Comparison of ENCODE assay signal across 13 mouse cellular contexts in genomic region chr2:178692231-178692630, GRCm38 (mm10).
DNase-seq lines count a peak whose midpoint lies in the region; ATAC-seq and TF ChIP-seq lines count a peak whose summit lies in the region.
"Had no signal": no experiment of that assay in that cellular context is flagged by ENCODE, and none has a peak within 500 bp of the region (broad histone marks: within the 10 kb centered on the region; RNA-seq: fewer than 3 reads in every experiment).

No protein-coding gene starts in this region.

- TF ChIP-seq CTCF in hindbrain, postnatal 0 days (IDR thresholded peaks at IDR 0.05; ENCODE audit: low read depth), result peak; percentile 31; the same call in 1 of the 2 replicates

- no peaks in the 10 kb centered on the region for H3K27me3 ChIP-seq in hindbrain, postnatal 0 days (ENCODE audit: insufficient read depth, low read length)
- H3K27me3 ChIP-seq in hindbrain, embryonic 12.5 days, result no peaks in the 10 kb centered on the region
- H3K27me3 ChIP-seq in midbrain, embryonic 13.5 days, result no peaks in the 10 kb centered on the region
- H3K27me3 ChIP-seq in midbrain, embryonic 14.5 days (ENCODE audit: control insufficient read depth, insufficient read depth, low read length), result no peaks in the 10 kb centered on the region
- no peaks in the 10 kb centered on the region; the same call in 1 of the 2 replicates for H3K27me3 ChIP-seq in stomach, embryonic 15.5 days (replicated peaks)

- no peak overlapping the region for H3K4me3 ChIP-seq in hindbrain, postnatal 0 days (ENCODE audit: low read length)
- H3K4me3 ChIP-seq in hindbrain, embryonic 12.5 days, result no peak overlapping the region
- no peak overlapping the region for H3K4me3 ChIP-seq in midbrain, embryonic 13.5 days (replicated peaks)
- H3K4me3 ChIP-seq in midbrain, embryonic 14.5 days (replicated peaks; ENCODE audit: low read depth, low read length), result no peak overlapping the region
- no peak overlapping the region for H3K4me3 ChIP-seq in stomach, embryonic 15.5 days (replicated peaks)
- H3K4me3 ChIP-seq: embryonic facial prominence, embryonic 15.5 days; forebrain, embryonic 10.5 days; hindbrain, embryonic 13.5 days; left cerebral cortex, adult 2 months had no signal

- 83% methylated on average over 3 of the region's 3 CpGs for WGBS in hindbrain, postnatal 0 days
- 80% methylated on average over 3 of the region's 3 CpGs for WGBS in hindbrain, embryonic 12.5 days
- WGBS in midbrain, embryonic 13.5 days, result 77% methylated on average over 3 of the region's 3 CpGs
- WGBS in midbrain, embryonic 14.5 days, result 81% methylated on average over 3 of the region's 3 CpGs
- WGBS in stomach, embryonic 15.5 days, result 88% methylated on average over 3 of the region's 3 CpGs

- no peak for DNase-seq in hindbrain, postnatal 0 days (ENCODE audit: low spot score)
- DNase-seq in midbrain, embryonic 14.5 days, result no peak
- no peak for DNase-seq in right cerebral cortex, postnatal 4 days
- DNase-seq: cerebellum, adult 8-10 months had no signal

- ATAC-seq in hindbrain, postnatal 0 days, result peak; percentile 47; the same call in 1 of the 2 replicates
- no peak for ATAC-seq in hindbrain, embryonic 12.5 days (ENCODE audit: low FRiP score)
- ATAC-seq in midbrain, embryonic 13.5 days, result 0 out of 2 replicates have a peak, but pooled peaks have one; percentile 41
- ATAC-seq in midbrain, embryonic 14.5 days (ENCODE audit: low FRiP score, low TSS enrichment), result no peak
- peak; percentile 19 to 27; a peak in 2 of 4 replicates for ATAC-seq in hematopoietic stem cell, adult 5-6 weeks (replicated peaks in 1 of 2; ENCODE audit: insufficient read depth in 1 of 2, low FRiP score in 2 of 2, low TSS enrichment in 1 of 2, low read depth in 1 of 2, poor library complexity in 2 of 2, severe bottlenecking in 2 of 2)
- 0 out of 2 replicates have a peak, but pooled peaks have one; percentile 13 for ATAC-seq in stomach, embryonic 15.5 days (ENCODE audit: insufficient read depth, low FRiP score, low read depth)
- ATAC-seq: activated CD4-positive, CD25-positive, alpha-beta regulatory T cell, adult 4 months had no signal

- no peaks in the 10 kb centered on the region for H3K9me3 ChIP-seq in hindbrain, postnatal 0 days (ENCODE audit: low read length)
- no peaks in the 10 kb centered on the region for H3K9me3 ChIP-seq in hindbrain, embryonic 12.5 days (replicated peaks)
- H3K9me3 ChIP-seq in midbrain, embryonic 13.5 days, result no peaks in the 10 kb centered on the region
- no peaks in the 10 kb centered on the region for H3K9me3 ChIP-seq in midbrain, embryonic 14.5 days (ENCODE audit: control insufficient read depth, low read length)
- no peaks in the 10 kb centered on the region for H3K9me3 ChIP-seq in stomach, embryonic 15.5 days
- H3K9me3 ChIP-seq: embryonic facial prominence, embryonic 15.5 days; forebrain, embryonic 10.5 days; hindbrain, embryonic 13.5 days had no signal

- H3K4me1 ChIP-seq in hindbrain, postnatal 0 days (ENCODE audit: insufficient read depth, low read length), result no peaks in the 10 kb centered on the region
- H3K4me1 ChIP-seq in hindbrain, embryonic 12.5 days, result 0 out of 2 replicates have a peak, but pooled peaks cover 2% of the 10 kb centered on the region
- H3K4me1 ChIP-seq in midbrain, embryonic 13.5 days (replicated peaks), result no peaks in the 10 kb centered on the region; the same call in 1 of the 2 replicates
- H3K4me1 ChIP-seq in midbrain, embryonic 14.5 days (ENCODE audit: control insufficient read depth, insufficient read depth, low read length), result no peaks in the 10 kb centered on the region
- H3K4me1 ChIP-seq in stomach, embryonic 15.5 days, result peaks cover 11% of the 10 kb centered on the region; the same call in 1 of the 2 replicates
- H3K4me1 ChIP-seq: embryonic facial prominence, embryonic 15.5 days; hindbrain, embryonic 13.5 days had no signal

- no peak overlapping the region for H3K27ac ChIP-seq in hindbrain, postnatal 0 days
- H3K27ac ChIP-seq in hindbrain, embryonic 12.5 days, result no peak overlapping the region
- H3K27ac ChIP-seq in midbrain, embryonic 13.5 days, result no peak overlapping the region
- no peak overlapping the region for H3K27ac ChIP-seq in midbrain, embryonic 14.5 days (replicated peaks; ENCODE audit: low read depth, low read length)
- H3K27ac ChIP-seq in stomach, embryonic 15.5 days, result no peak overlapping the region
- H3K27ac ChIP-seq: embryonic facial prominence, embryonic 15.5 days; forebrain, embryonic 10.5 days; hindbrain, embryonic 13.5 days; left cerebral cortex, adult 2 months had no signal

- no peaks in the 10 kb centered on the region for H3K36me3 ChIP-seq in hindbrain, postnatal 0 days (ENCODE audit: insufficient read depth, low read length)
- H3K36me3 ChIP-seq in hindbrain, embryonic 12.5 days, result no peaks in the 10 kb centered on the region
- H3K36me3 ChIP-seq in midbrain, embryonic 13.5 days, result no peaks in the 10 kb centered on the region
- no peaks in the 10 kb centered on the region for H3K36me3 ChIP-seq in midbrain, embryonic 14.5 days (ENCODE audit: control insufficient read depth, insufficient read depth, low read length)
- no peaks in the 10 kb centered on the region for H3K36me3 ChIP-seq in stomach, embryonic 15.5 days
- H3K36me3 ChIP-seq: embryonic facial prominence, embryonic 15.5 days; forebrain, embryonic 10.5 days; hindbrain, embryonic 13.5 days had no signal

- no peak overlapping the region for H3K4me2 ChIP-seq in hindbrain, postnatal 0 days (ENCODE audit: low read depth, low read length)
- H3K4me2 ChIP-seq in hindbrain, embryonic 12.5 days (replicated peaks), result no peak overlapping the region
- no peak overlapping the region for H3K4me2 ChIP-seq in midbrain, embryonic 13.5 days (replicated peaks)
- no peak overlapping the region for H3K4me2 ChIP-seq in midbrain, embryonic 14.5 days (ENCODE audit: low read length)
- no peak overlapping the region for H3K4me2 ChIP-seq in stomach, embryonic 15.5 days
- H3K4me2 ChIP-seq: embryonic facial prominence, embryonic 15.5 days; hindbrain, embryonic 13.5 days had no signal

- no peak overlapping the region for H3K9ac ChIP-seq in hindbrain, postnatal 0 days (replicated peaks; ENCODE audit: low read length)
- H3K9ac ChIP-seq in hindbrain, embryonic 12.5 days, result no peak overlapping the region
- H3K9ac ChIP-seq in midbrain, embryonic 13.5 days (replicated peaks), result no peak overlapping the region
- no peak overlapping the region for H3K9ac ChIP-seq in midbrain, embryonic 14.5 days (replicated peaks; ENCODE audit: low read length)
- H3K9ac ChIP-seq in stomach, embryonic 15.5 days, result no peak overlapping the region
- H3K9ac ChIP-seq: embryonic facial prominence, embryonic 15.5 days; hindbrain, embryonic 13.5 days had no signal

Comparison
In these comparisons a context has a peak if more than half of its experiments do, and no peak if none do; other contexts are left out.
1. ATAC-seq: peak in hindbrain, postnatal 0 days (single experiment), midbrain, embryonic 13.5 days (single experiment), hematopoietic stem cell, adult 5-6 weeks (2 of 2) and stomach, embryonic 15.5 days (single experiment); none in hindbrain, embryonic 12.5 days (single experiment) and midbrain, embryonic 14.5 days (single experiment).